Mouse (Mus musculus): ENCODE measurements around the gene Pabpn1l.
"Not testable (repeated sequence)": the region's sequence is repeated elsewhere in the genome, so short reads cannot be mapped to it uniquely, and the experiment has no call there.

Gene Pabpn1l

GRCm38 (mm10) chr8:122576648-122577022 is 45.9 kb downstream of the Pabpn1l start, which contains the start of gene Aprt:
Gene Aprt (minus strand): TSS chr8:122576909.
- in situ Hi-C loops (cut with MboI, MseI), result loop anchor here (5.0 kb wide), 1 partner anchor 36 kb away; the partner anchor contains the start of genes Galns and Trappc2l

GRCm38 (mm10) chr8:122575735-122576647 is 46.5 kb downstream of the Pabpn1l start:
- in situ Hi-C loops (cut with MboI, MseI), result loop anchor here (5.0 kb wide), 1 partner anchor 36 kb away; the partner anchor contains the start of genes Galns and Trappc2l

GRCm38 (mm10) chr8:122575286-122575685 is 47.3 kb downstream of the Pabpn1l start:
- in situ Hi-C loops (cut with MboI, MseI), result loop anchor here (5.0 kb wide), 1 partner anchor 37 kb away; the partner anchor contains the start of genes Galns and Trappc2l

GRCm38 (mm10) chr8:122574667-122575251 is 47.8 kb downstream of the Pabpn1l start:
- in situ Hi-C loops (cut with MboI, MseI), result loop anchor here (5.0 kb wide), 1 partner anchor 38 kb away; the partner anchor contains the start of genes Galns and Trappc2l

DNA sequence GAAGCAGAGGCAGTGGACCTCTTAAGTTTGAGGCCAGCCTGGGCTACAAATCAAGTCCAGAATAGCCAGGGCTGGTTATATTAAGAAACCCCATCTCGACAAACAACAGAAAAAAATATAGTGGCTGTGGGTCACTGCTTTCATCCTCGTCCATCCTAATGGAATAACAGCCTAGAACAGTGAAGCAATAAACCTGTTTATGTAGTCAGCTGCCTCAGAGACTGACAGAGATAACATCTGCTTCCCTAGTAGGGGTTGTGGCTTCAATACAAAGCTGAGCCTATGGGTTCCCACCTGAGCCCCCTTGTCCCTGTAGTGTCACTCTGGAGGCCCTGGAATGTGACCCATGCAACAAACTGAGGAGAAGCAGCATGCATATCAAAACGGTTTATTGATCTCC is 48.3 kb downstream of the Pabpn1l start:
- in situ Hi-C loops (cut with MboI, MseI), result no loop called here

DNA sequence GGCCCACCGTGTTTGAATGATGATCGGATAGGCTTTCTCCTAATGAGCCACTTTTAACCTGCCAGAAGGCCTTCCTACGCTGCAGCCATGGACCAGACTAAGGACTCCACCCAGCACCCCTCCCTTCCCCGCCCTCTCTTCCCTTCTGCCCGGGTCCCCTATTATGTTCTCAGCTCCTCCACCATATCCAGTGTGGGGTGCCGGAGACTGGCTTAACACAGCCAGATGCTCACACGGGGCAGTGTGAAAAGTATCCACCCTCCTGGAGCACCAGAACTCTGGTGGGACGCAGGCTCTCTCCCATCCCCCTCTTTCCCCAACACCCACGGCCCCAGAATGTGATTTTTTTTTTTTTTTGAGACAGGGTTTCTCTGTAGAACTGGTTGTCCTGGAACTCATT is 49.0 kb downstream of the Pabpn1l start:
- in situ Hi-C loops (cut with MboI, MseI), result no loop called here

DNA sequence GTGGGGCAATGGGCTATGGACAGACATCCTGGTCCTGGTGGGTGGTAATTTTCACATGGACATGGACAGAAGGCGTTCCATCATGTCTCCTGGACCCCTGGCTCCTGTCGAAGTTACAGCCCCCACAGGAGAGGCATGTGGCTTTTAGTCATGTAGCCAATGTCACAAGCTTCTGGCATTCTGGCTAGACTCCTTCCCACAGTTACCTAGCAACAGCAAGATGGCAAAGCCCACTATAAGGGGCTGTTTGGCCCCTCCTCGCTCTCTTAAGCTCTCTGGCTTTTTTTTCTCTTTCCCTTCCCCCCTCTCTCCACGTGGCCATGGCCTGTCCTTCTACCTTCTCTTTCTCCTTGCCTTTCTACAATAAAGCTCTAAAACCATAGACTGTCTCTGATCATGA is 49.4 kb downstream of the Pabpn1l start:
- in situ Hi-C loops (cut with MboI, MseI), result not testable (repeated sequence)

- in situ Hi-C loops (cut with MboI, MseI), result no loop called here
These were observed 49.8 kb downstream of the Pabpn1l start for GRCm38 (mm10) chr8:122572751-122573150.

GRCm38 (mm10) chr8:122571750-122572267 is 50.7 kb downstream of the Pabpn1l start:
- in situ Hi-C loops (cut with MboI, MseI), result no loop called here

GRCm38 (mm10) chr8:122571153-122571552 is 51.4 kb downstream of the Pabpn1l start:
- in situ Hi-C loops (cut with MboI, MseI), result no loop called here

- in situ Hi-C loops (cut with MboI, MseI), result no loop called here
These were observed 52.5 kb downstream of the Pabpn1l start for GRCm38 (mm10) chr8:122569996-122570395.
